Mouse (Mus musculus) forebrain, embryonic 12.5 days (tissue): ENCODE results near the gene Zbtb8os. TPM values are rescaled to one million over a fixed set of nuclear protein-coding genes. Genes with fewer than 3 reads are reported as not detected.
"Not testable (repeated sequence)": the region's sequence is repeated elsewhere in the genome, so short reads cannot be mapped to it uniquely, and the experiment has no call there.

Source experiments
- ATAC-seq: fragments of 200-750 bp; cut with Nextera tagmentation; 2 replicates; pipeline ENCODE4 v1.8.0; 2017; ENCODE audit warnings: moderate TSS enrichment; ENCODE audit not compliant: low FRiP score
- H3K27ac ChIP-seq: fragments of 300-500 bp; sonication (generic); 2 replicates; pipeline ENCODE4 v1.5.1; 2016; ENCODE audit warnings: mild to moderate bottlenecking
- H3K27me3 ChIP-seq: fragments of 300-500 bp; sonication (generic); 2 replicates; pipeline ENCODE4 v1.6.1; 2016; ENCODE audit warnings: mild to moderate bottlenecking
- H3K36me3 ChIP-seq: fragments of 300-500 bp; sonication (generic); replicated peaks from 2 replicates; pipeline ENCODE4 v1.6.1; 2016; ENCODE audit warnings: mild to moderate bottlenecking
- H3K4me1 ChIP-seq: fragments of 300-500 bp; sonication (generic); 2 replicates; pipeline ENCODE4 v1.6.1; 2016
- H3K4me2 ChIP-seq: fragments of 300-500 bp; sonication (generic); 2 replicates; pipeline ENCODE4 v1.6.1; 2016; ENCODE audit warnings: mild to moderate bottlenecking, moderate library complexity
- H3K4me3 ChIP-seq: fragments of 300-500 bp; sonication (generic); replicated peaks from 2 replicates; pipeline ENCODE4 v1.5.1; 2016; ENCODE audit warnings: mild to moderate bottlenecking
- H3K9ac ChIP-seq: fragments of 300-500 bp; sonication (generic); 2 replicates; pipeline ENCODE4 v1.6.1; 2016; ENCODE audit warnings: mild to moderate bottlenecking
- H3K9me3 ChIP-seq: fragments of 300-500 bp; sonication (generic); 2 replicates; pipeline ENCODE4 v1.6.1; 2016
- WGBS: fragments of 180-500 bp; shearing (Covaris S2); methylation state at CpG from one replicate; pipeline ENCODE4 v1.1.7; 2016; 5-methylcytosine and 5-hydroxymethylcytosine counted together
- polyA plus RNA-seq: library from polyadenylated mRNA; unstranded; fragments of >200 nt; fragmentation: Nextera tagmentation; extraction: Ambion mirVana; gene quantifications from 2 replicates; pipeline ENCODE4 v1.2.1, GENCODE M21; 2016

The Zbtb8os gene
- polyA plus RNA-seq, 1 experiment from 2014 or later, result 36.2 TPM

- peak overlapping the region; percentile 96 for H3K4me3 ChIP-seq
- peak overlapping the region; percentile 91 for H3K4me2 ChIP-seq
- ATAC-seq, result no peak
- no peaks in the 10 kb centered on the region for H3K9me3 ChIP-seq
- peak overlapping the region; percentile 98 for H3K27ac ChIP-seq
- peaks cover 21% of the 10 kb centered on the region for H3K36me3 ChIP-seq
- no peaks in the 10 kb centered on the region for H3K27me3 ChIP-seq
- H3K9ac ChIP-seq, result peak overlapping the region; percentile 77
- WGBS, result 55% methylated on average over 14 of the region's 14 CpGs
- H3K4me1 ChIP-seq, result peaks cover 32% of the 10 kb centered on the region
Measured at GRCm38 (mm10) chr4:129336291-129336690, 796 bp downstream of the Zbtb8os start.

DNA sequence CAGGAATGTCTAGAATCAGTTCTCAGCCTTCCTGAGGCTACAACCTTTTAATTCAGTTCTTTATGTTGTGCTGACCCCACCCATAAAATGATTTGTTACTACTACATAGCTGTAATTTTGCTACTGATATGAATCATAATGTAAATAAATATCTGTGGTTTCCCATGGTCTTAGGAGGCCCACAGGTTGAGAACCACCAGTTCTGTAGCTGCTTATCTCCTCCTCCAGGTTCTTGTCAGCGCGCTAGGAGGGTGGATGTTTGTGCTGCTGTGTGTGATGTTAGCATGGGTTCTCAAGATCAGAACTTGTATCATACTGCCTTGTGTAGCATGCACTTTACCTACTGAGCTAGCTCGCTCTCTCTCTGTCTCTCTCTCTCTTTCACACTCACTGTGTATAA is 4.2 kb downstream of the Zbtb8os start:
- H3K9ac ChIP-seq, result no peak overlapping the region
- H3K4me2 ChIP-seq, result no peak overlapping the region
- H3K27ac ChIP-seq, result no peak overlapping the region
- ATAC-seq, result no peak
- H3K9me3 ChIP-seq, result no peaks in the 10 kb centered on the region
- no peaks in the 10 kb centered on the region for H3K27me3 ChIP-seq
- WGBS, result 96% methylated on average over 3 of the region's 3 CpGs
- H3K4me3 ChIP-seq, result no peak overlapping the region
- 0 out of 2 replicates have a peak, but pooled peaks cover 5% of the 10 kb centered on the region for H3K4me1 ChIP-seq
- H3K36me3 ChIP-seq, result peaks cover 28% of the 10 kb centered on the region

GRCm38 (mm10) chr4:129341888-129342287 is 6.4 kb downstream of the Zbtb8os start:
- H3K4me3 ChIP-seq, result no peak overlapping the region
- no peak overlapping the region for H3K4me2 ChIP-seq
- WGBS, result 89% methylated on average over 1 of the region's 1 CpGs
- peaks cover 39% of the 10 kb centered on the region for H3K36me3 ChIP-seq
- no peak overlapping the region for H3K27ac ChIP-seq
- no peak overlapping the region for H3K9ac ChIP-seq
- no peaks in the 10 kb centered on the region for H3K9me3 ChIP-seq
- ATAC-seq, result no peak
- no peaks in the 10 kb centered on the region for H3K27me3 ChIP-seq
- H3K4me1 ChIP-seq, result 0 out of 2 replicates have a peak, but pooled peaks cover 2% of the 10 kb centered on the region

DNA sequence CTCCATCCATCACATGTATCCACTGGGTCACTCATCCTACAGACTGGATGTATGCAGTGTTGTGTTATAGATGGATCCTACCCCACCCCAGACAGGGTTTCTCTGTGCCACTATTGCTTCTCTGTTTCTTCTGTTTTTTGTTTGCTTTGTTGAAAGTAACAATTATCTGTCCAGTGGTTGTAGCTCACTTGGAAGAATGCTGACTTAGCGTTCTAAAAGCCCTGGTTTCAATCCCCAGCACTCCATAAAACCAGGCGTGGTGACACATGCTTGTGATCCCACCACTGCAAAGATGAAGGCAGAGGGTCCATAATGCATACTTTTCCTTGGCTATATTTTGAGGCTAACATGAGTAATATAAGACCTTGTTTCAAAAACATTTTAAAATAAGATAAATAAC is 7.2 kb downstream of the Zbtb8os start:
- Histone ChIP-seq H3K4me3 (no peak overlapping the region), H3K36me3 (peaks cover 41% of the 10 kb centered on the region), H3K4me1 (no peaks in the 10 kb centered on the region)

DNA sequence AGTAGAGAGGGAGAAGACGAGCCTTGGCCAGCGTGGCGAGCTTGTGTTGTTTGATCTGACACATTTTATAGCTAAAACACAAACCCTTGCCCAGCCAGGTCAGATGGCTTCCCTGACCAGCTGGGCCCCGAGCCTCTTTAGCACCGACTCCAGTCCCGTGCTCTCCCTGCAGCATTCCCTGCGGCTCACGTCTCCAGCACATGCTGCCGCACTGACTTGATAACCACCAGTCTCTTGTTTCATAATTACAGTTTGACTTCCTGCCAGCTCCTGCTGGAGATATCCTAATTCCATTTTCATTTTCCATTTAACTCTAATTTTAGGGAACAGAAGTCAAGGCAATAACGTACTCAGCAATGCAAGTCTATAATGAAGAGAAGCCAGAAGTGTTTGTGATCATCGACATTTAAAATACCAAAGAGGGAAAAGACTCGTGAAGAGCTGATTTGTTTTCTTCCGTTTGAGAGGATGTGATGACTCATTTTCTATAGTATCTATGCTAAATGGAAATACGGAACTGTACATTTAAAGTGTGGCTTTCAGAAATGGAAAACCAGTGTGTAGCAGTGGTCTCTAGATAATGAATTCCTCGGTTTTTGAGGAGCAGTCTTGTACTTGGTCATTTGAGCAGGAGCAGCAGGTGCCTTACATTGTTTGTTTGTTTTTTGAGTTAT is 11.1 kb downstream of the Zbtb8os start:
- Histone ChIP-seq H3K36me3 (peaks cover 40% of the 10 kb centered on the region), H3K4me3 (no peak overlapping the region), H3K9me3 (no peaks in the 10 kb centered on the region), H3K27ac (no peak overlapping the region), H3K9ac (no peak overlapping the region), H3K4me1 (no peaks in the 10 kb centered on the region), H3K4me2 (no peak overlapping the region), H3K27me3 (no peaks in the 10 kb centered on the region)
- ATAC-seq, result no peak
- WGBS, result 91% methylated on average over 15 of the region's 15 CpGs

More for the DNA sequence above, 7.2 kb downstream of the Zbtb8os start:
- 87% methylated on average over 2 of the region's 2 CpGs for WGBS
- Histone ChIP-seq H3K4me2 (no peak overlapping the region), H3K9ac (no peak overlapping the region), H3K27me3 (no peaks in the 10 kb centered on the region), H3K27ac (no peak overlapping the region), H3K9me3 (no peaks in the 10 kb centered on the region)
- ATAC-seq, result no peak

DNA sequence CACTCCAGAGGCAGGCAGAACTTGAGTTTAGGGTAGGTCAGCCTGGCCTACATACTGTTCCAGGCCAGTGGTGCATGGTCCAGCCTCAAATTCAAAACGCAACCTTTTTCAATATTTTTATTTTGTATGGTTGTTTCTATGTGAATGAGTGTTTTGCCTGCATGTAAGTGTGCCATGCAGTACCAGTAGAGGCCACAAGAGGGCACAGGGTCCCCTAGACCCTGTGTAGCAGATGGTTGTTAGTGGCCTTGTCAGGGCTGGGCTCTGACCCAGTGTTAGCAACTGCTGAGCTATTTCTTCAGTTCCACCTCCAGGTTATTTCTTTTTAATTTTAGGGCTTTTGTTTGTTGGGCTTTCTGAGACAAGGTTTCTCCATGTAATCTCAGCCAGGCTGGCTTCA is 15.1 kb downstream of the Zbtb8os start:
- no peak overlapping the region for H3K27ac ChIP-seq
- no peaks in the 10 kb centered on the region for H3K27me3 ChIP-seq
- no peak overlapping the region for H3K9ac ChIP-seq
- peak; percentile 60; the same call in 1 of the 2 replicates for ATAC-seq
- H3K4me2 ChIP-seq, result no peak overlapping the region
- peaks cover 19% of the 10 kb centered on the region for H3K36me3 ChIP-seq
- no peak overlapping the region for H3K4me3 ChIP-seq
- H3K9me3 ChIP-seq, result no peaks in the 10 kb centered on the region
- no peaks in the 10 kb centered on the region for H3K4me1 ChIP-seq
- WGBS, result 17% methylated on average over 1 of the region's 1 CpGs

GRCm38 (mm10) chr4:129351111-129351510 is 15.6 kb downstream of the Zbtb8os start:
- Histone ChIP-seq H3K9me3 (no peaks in the 10 kb centered on the region), H3K4me2 (no peak overlapping the region), H3K4me1 (no peaks in the 10 kb centered on the region), H3K27ac (no peak overlapping the region), H3K27me3 (no peaks in the 10 kb centered on the region), H3K4me3 (no peak overlapping the region), H3K9ac (no peak overlapping the region), H3K36me3 (peaks cover 20% of the 10 kb centered on the region)
- WGBS, result 76% methylated on average over 6 of the region's 6 CpGs
- ATAC-seq, result no peak

DNA sequence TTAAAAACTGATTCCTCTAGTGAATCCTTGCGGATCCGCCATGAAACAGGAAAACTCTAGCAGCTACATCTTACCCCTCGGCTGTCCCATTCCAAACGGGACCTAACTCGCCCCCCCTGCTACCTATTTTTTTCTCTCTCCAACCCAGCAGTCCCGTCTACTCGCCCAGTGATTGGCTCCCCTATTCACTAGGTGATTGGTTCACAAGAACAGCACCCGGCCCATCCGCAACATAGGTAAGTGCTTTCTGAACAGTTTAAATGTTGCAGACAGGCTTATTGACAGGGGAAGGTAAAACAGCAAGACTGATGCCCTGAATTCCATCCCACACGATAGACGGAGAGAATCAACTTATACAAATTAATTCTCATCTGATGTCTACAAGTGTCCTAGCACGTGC is 17.7 kb downstream of the Zbtb8os start:
- Histone ChIP-seq H3K27me3 (no peaks in the 10 kb centered on the region), H3K4me1 (no peaks in the 10 kb centered on the region), H3K27ac (no peak overlapping the region), H3K9ac (no peak overlapping the region), H3K4me2 (no peak overlapping the region), H3K9me3 (no peaks in the 10 kb centered on the region), H3K36me3 (peaks cover 19% of the 10 kb centered on the region), H3K4me3 (no peak overlapping the region)
- ATAC-seq, result no peak
- 94% methylated on average over 12 of the region's 12 CpGs for WGBS

- 87% methylated on average over 15 of the region's 15 CpGs for WGBS
- no peak overlapping the region for H3K9ac ChIP-seq
- H3K4me2 ChIP-seq, result no peak overlapping the region
- no peaks in the 10 kb centered on the region for H3K4me1 ChIP-seq
- H3K36me3 ChIP-seq, result peaks cover 23% of the 10 kb centered on the region
- H3K27ac ChIP-seq, result no peak overlapping the region
- no peak for ATAC-seq
- H3K27me3 ChIP-seq, result no peaks in the 10 kb centered on the region
- no peak overlapping the region for H3K4me3 ChIP-seq
- no peaks in the 10 kb centered on the region for H3K9me3 ChIP-seq
Measured at GRCm38 (mm10) chr4:129354236-129354635, 18.7 kb downstream of the Zbtb8os start.

- H3K4me3 ChIP-seq, result no peak overlapping the region
- peaks cover 36% of the 10 kb centered on the region for H3K36me3 ChIP-seq
- H3K4me2 ChIP-seq, result no peak overlapping the region
- H3K9me3 ChIP-seq, result no peaks in the 10 kb centered on the region
- H3K27ac ChIP-seq, result no peak overlapping the region
- H3K9ac ChIP-seq, result no peak overlapping the region
- ATAC-seq, result no peak
- H3K4me1 ChIP-seq, result no peaks in the 10 kb centered on the region
- no peaks in the 10 kb centered on the region for H3K27me3 ChIP-seq
- WGBS, result 91% methylated on average over 15 of the region's 15 CpGs
Measured at GRCm38 (mm10) chr4:129357613-129358163, 22.2 kb downstream of the Zbtb8os start.

DNA sequence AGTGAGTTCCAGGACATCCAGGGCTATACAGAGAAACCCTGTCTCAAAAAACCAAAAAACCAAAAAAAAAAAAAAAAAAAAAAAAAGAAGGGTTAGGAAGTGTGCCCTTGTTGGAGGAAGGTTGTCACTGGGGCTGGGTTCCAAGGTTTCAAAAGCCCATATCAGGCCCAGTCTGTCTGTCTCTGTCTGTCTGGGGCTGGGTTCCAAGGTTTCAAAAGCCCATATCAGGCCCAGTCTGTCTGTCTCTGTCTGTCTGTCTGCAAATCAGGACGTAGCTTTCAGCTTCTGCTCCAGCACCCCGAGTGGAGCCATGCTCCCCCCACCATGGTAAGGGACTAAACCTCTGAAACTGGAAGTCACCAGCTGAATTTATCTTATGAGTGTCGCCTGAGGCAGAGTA is 26.7 kb downstream of the Zbtb8os start:
- not testable (repeated sequence) for H3K9me3 ChIP-seq, H3K4me2 ChIP-seq, H3K4me1 ChIP-seq, H3K9ac ChIP-seq, H3K27me3 ChIP-seq, H3K27ac ChIP-seq, H3K4me3 ChIP-seq, ATAC-seq
- H3K36me3 ChIP-seq, result peaks cover 17% of the 10 kb centered on the region
- 73% methylated on average over 3 of the region's 3 CpGs for WGBS

DNA sequence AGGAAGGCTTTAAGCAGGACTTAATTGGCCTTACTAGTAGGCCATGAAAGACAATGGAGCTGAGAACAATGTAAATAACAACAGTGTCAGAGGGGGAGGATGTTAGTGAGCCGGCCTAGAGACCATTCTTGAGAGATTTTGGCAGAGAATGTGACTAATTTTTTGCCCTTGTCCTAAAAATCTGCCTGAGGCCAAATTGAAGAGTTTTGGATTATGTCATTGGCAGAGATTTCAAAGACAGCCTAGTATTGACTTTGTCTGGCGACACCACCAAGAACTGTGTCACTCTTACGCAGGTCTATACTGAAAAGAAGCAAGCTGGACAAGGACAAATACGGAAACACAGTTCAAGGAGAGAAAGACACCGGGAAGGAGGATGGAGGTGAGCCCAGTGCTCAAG is 27.3 kb downstream of the Zbtb8os start:
- peaks cover 17% of the 10 kb centered on the region for H3K36me3 ChIP-seq
- whole genome bisulfite sequencing, result 72% methylated on average over 5 of the region's 5 CpGs
- ATAC-seq, result no peak

DNA sequence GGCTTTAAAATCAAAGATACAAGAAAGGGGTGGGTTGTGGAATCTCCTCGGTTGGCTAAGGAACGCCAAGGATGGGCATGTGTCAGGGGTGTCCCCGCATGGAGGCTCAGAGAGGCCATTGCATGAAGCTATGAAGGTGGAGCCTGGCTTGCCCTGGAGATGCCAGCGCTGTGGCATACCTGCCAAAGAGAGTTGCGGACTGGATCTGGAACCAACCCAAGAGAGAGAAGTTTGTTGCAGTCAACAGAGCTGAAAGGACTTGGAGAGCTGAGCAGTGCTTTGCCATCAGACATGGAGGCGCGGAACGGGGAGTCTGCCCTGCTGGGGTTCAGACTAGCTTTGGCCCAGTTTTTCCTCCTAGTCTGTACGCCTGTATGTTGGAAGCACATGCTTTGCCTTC is 28.0 kb downstream of the Zbtb8os start:
- no peaks in the 10 kb centered on the region for H3K9me3 ChIP-seq
- no peak for ATAC-seq
- H3K4me1 ChIP-seq, result no peaks in the 10 kb centered on the region
- H3K27me3 ChIP-seq, result no peaks in the 10 kb centered on the region
- H3K9ac ChIP-seq, result no peak overlapping the region
- H3K4me3 ChIP-seq, result no peak overlapping the region
- peaks cover 14% of the 10 kb centered on the region for H3K36me3 ChIP-seq
- no peak overlapping the region for H3K27ac ChIP-seq
- 93% methylated on average over 9 of the region's 9 CpGs for WGBS
- no peak overlapping the region for H3K4me2 ChIP-seq

More for the DNA sequence above, 27.3 kb downstream of the Zbtb8os start:
- Histone ChIP-seq H3K27ac (no peak overlapping the region), H3K9me3 (no peaks in the 10 kb centered on the region), H3K4me3 (no peak overlapping the region), H3K4me1 (no peaks in the 10 kb centered on the region), H3K4me2 (no peak overlapping the region), H3K9ac (no peak overlapping the region), H3K27me3 (no peaks in the 10 kb centered on the region)
